Mouse (Mus musculus): ENCODE data around the gene Rras.

DNA sequence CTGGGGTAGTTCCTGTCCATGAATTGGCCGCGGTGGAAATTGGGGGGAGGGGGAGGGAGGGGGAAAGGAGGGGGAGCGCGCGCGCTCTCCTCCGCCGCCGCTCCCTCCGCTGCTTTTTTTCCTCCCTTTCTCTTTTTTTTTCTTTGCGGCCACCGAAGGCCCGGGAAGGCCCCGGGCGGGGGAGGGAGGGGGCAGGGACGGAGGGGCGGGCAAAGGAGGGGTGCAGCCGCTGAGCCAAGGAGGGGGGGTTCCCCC is 35.0 kb downstream of the Rras start, which contains the start of gene Prr12:
- TF ChIP-seq CTCF (IDR thresholded peaks at IDR 0.05; ENCODE audit: low read depth) (no peak), EP300 (IDR thresholded peaks at IDR 0.05; ENCODE audit: low read depth) (no peak)

Measured in liver, embryonic 14.5 days (tissue).